Mouse (Mus musculus) adrenal gland, adult 10 weeks (tissue): ENCODE results near the gene Mamdc2. TPM values are rescaled to one million over a fixed set of nuclear protein-coding genes. Genes with fewer than 3 reads are reported as not detected.

ENCODE experiments used
- polyA plus RNA-seq: library from polyadenylated mRNA; stranded (reverse); fragments of 350-450 nt; fragmentation: Illumina TruSeq; extraction: RNeasy Lipid Tissue Mini Kit (QIAGEN cat#74804); gene quantifications from one replicate; pipeline ENCODE4 v1.2.3, GENCODE M21; 2014; ENCODE audit warnings: low read depth, low replicate concordance

Mamdc2 gene
- 11.5 TPM for polyA plus RNA-seq

GRCm38 (mm10) chr19:23447988-23448497, at the start of gene Mamdc2:
TSS of gene Mamdc2 (minus strand) at chr19:23448442.

GRCm38 (mm10) chr19:23273355-23274053, 174.7 kb downstream of the Mamdc2 start, which contains the start of gene Smc5:
TSS of gene Smc5 (minus strand) at chr19:23273897.

Other genes starting within 250 kb of the Mamdc2 start
- 68.6 TPM for gene Smc5, start 174.5 kb downstream of the Mamdc2 start, polyA plus RNA-seq
- not detected for gene 1700028P14Rik, start 204.4 kb upstream of the Mamdc2 start, polyA plus RNA-seq
- 35.2 TPM for gene Ptar1, start 239.0 kb upstream of the Mamdc2 start, polyA plus RNA-seq